Mouse (Mus musculus): ENCODE results near the gene Rragb.
"Not testable (repeated sequence)": the region's sequence is repeated elsewhere in the genome, so short reads cannot be mapped to it uniquely, and the experiment has no call there.

Rragb gene

GRCm38 (mm10) chrX:153139734-153140515 is at the start of gene Rragb:
TSS of gene Rragb (plus strand) at chrX:153139981.
- peak; percentile 63 for DNase-seq (ENCODE audit: low spot score)

GRCm38 (mm10) chrX:153118486-153118885 is 21.3 kb upstream of the Rragb start, which contains the start of gene Foxr2:
TSS of gene Foxr2 (plus strand) at chrX:153118786.
- DNase-seq (ENCODE audit: low spot score): no peak

- DNase-seq (ENCODE audit: low spot score): no peak
Observed at GRCm38 (mm10) chrX:153119013-153119412, 20.8 kb upstream of the Rragb start.

- DNase-seq (ENCODE audit: low spot score): no peak
Observed at GRCm38 (mm10) chrX:153142656-153143055, 2.9 kb downstream of the Rragb start.

GRCm38 (mm10) chrX:153151766-153152165 is 12.0 kb downstream of the Rragb start:
- DNase-seq (ENCODE audit: low spot score): no peak

- no peak for DNase-seq (ENCODE audit: low spot score)
Observed at GRCm38 (mm10) chrX:153155322-153155721, 15.5 kb downstream of the Rragb start.

- no peak for DNase-seq (ENCODE audit: low spot score)
Observed at GRCm38 (mm10) chrX:153174786-153175185, 35.0 kb downstream of the Rragb start.

GRCm38 (mm10) chrX:153182221-153182620 is 42.4 kb downstream of the Rragb start:
- no peak for DNase-seq (ENCODE audit: low spot score)

GRCm38 (mm10) chrX:153199185-153199584 is 59.4 kb downstream of the Rragb start:
- not testable (repeated sequence) for DNase-seq (ENCODE audit: low spot score)

GRCm38 (mm10) chrX:153211101-153211500 is 71.3 kb downstream of the Rragb start:
- no peak for DNase-seq (ENCODE audit: low spot score)

Measured in yolk sac, embryonic 10.5 days (tissue).